Mouse (Mus musculus) urinary bladder, postnatal 10 days (tissue): ENCODE measurements around the gene Bcas3.

Experiments
- DNase-seq: peaks from one replicate; pipeline ENCODE4 v3.0.0; 2022; ENCODE audit warnings: low spot score

The Bcas3 gene

GRCm38 (mm10) chr11:85799456-85799855 lies 446.5 kb downstream of the Bcas3 start:
- DNase-seq = no peak

GRCm38 (mm10) chr11:85799856-85800255 lies 446.9 kb downstream of the Bcas3 start:
- no peak for DNase-seq

- no peak for DNase-seq
These were observed 447.4 kb downstream of the Bcas3 start for GRCm38 (mm10) chr11:85800380-85800779.

GRCm38 (mm10) chr11:85804048-85804447 lies 451.1 kb downstream of the Bcas3 start:
- no peak for DNase-seq

GRCm38 (mm10) chr11:85805779-85806178 lies 452.8 kb downstream of the Bcas3 start:
- no peak for DNase-seq

- no peak for DNase-seq
These were observed 454.4 kb downstream of the Bcas3 start for GRCm38 (mm10) chr11:85807353-85807752.

- DNase-seq = no peak
These were observed 458.3 kb downstream of the Bcas3 start for GRCm38 (mm10) chr11:85811229-85811628.

GRCm38 (mm10) chr11:85811676-85812075 lies 458.7 kb downstream of the Bcas3 start:
- DNase-seq = no peak

- DNase-seq = no peak
These were observed 459.4 kb downstream of the Bcas3 start for GRCm38 (mm10) chr11:85812201-85812966.

- DNase-seq = no peak
These were observed 461.7 kb downstream of the Bcas3 start for GRCm38 (mm10) chr11:85814678-85815077.

- DNase-seq = no peak
These were observed 463.5 kb downstream of the Bcas3 start for GRCm38 (mm10) chr11:85816471-85816870.

GRCm38 (mm10) chr11:85818401-85818800 lies 465.4 kb downstream of the Bcas3 start:
- no peak for DNase-seq

GRCm38 (mm10) chr11:85820959-85821358 lies 468.0 kb downstream of the Bcas3 start:
- no peak for DNase-seq

- DNase-seq = no peak
These were observed 468.7 kb downstream of the Bcas3 start for GRCm38 (mm10) chr11:85821659-85822058.

GRCm38 (mm10) chr11:85823181-85823580 lies 470.2 kb downstream of the Bcas3 start:
- no peak for DNase-seq

GRCm38 (mm10) chr11:85823794-85824193 lies 470.8 kb downstream of the Bcas3 start:
- no peak for DNase-seq

GRCm38 (mm10) chr11:85825031-85825430 lies 472.1 kb downstream of the Bcas3 start:
- no peak for DNase-seq

- no peak for DNase-seq
These were observed 472.9 kb downstream of the Bcas3 start for GRCm38 (mm10) chr11:85825823-85826222.

- DNase-seq = no peak
These were observed 474.4 kb downstream of the Bcas3 start for GRCm38 (mm10) chr11:85827342-85827741.

- no peak for DNase-seq
These were observed 475.9 kb downstream of the Bcas3 start for GRCm38 (mm10) chr11:85828691-85829519.

GRCm38 (mm10) chr11:85829520-85830440 lies 476.8 kb downstream of the Bcas3 start:
- DNase-seq = no peak

- DNase-seq = no peak
These were observed 478.0 kb downstream of the Bcas3 start for GRCm38 (mm10) chr11:85830901-85831341.
